Mouse (Mus musculus): ENCODE results near the gene Adamtsl4.
"Not testable (repeated sequence)": the region's sequence is repeated elsewhere in the genome, so short reads cannot be mapped to it uniquely, and the experiment has no call there.

The Adamtsl4 gene

DNA sequence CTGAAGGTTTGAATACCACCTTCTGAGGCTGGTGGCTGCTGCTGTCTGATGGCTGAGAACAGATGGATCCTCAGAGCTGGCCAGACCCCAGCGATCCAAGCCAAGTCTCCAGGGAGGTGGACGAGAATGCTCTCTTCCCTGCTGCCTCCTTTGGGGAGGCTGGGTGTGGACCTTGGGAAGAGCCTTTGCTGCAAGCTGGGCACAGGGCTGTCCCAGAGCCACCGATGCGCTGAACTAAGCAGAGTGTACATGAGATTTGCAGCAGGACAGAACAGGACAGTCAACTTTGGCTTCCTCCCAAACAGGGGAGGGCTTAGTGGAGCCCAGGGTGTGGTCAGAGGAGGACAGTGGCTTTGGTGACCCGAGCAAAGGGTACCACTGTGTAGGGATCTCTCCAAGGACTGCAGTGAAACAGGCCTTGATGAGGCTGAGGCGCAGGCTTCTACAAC lies 12.5 kb upstream of the Adamtsl4 start:
- DNase-seq (ENCODE audit: low read depth, low spot score) = no peak

DNA sequence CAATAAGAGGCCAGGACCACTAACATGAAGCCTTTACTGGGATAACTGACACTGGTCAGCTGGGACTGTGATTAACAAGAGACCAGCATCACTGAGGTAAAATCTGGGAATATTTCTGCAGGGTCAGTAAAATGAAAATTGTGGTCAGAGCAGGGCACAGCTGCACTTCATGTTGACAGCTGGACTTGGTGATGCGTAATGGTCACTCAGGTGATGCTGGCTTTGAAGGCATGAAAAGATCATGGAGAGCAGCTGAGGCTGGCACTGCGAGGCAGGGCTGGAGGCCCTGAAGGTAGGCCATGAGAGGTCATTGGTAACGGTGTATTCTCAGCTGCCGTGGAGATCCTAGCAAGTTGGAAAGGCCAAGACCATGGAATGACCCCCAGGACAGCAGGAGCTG lies 10.6 kb upstream of the Adamtsl4 start:
- no peak for DNase-seq (ENCODE audit: low read depth, low spot score)

DNA sequence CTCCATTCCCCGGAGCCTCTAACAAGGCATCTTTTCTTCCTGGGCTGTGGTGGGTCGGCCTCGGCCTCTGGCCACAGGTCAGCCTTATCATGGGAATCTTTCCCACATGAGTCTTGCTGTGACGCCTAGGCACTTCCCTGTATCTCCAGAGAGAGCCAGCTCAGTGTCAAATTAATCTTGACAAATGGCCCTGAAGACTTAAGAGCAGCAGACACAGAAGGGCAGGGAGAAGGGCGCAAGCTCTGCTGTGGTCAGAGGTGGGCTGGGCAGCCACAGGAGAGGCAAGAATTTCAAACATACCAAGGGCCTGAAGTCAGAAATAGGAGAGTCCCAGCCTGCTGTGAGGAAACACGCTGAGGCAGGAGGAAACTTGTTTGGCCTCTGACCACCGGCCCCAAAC lies 8.6 kb upstream of the Adamtsl4 start:
- no peak for DNase-seq (ENCODE audit: low read depth, low spot score)

DNA sequence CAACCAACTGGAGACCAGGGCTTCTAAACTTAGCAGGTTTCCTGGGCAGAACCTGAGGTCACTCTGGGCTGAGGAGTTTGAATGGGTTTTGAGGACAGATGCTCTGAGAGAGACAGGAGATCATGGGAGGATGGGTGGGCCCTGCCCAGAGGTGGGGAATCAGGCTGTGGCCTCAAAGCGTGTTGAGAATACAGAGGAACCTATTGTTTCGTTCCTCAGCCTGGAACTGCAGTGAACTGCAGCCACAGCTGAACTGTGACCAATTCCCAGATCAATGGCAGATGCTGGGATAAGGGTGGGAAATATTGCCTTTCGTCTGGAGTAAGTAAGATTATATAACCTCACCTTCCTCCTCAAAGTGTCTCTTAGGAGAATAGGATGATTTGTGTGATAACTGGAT lies 8.1 kb upstream of the Adamtsl4 start:
- no peak for DNase-seq (ENCODE audit: low read depth, low spot score)

- no peak for DNase-seq (ENCODE audit: low read depth, low spot score)
These were observed 7.3 kb upstream of the Adamtsl4 start for GRCm38 (mm10) chr3:95694808-95695703.

- DNase-seq (ENCODE audit: low read depth, low spot score) = no peak
These were observed 6.4 kb upstream of the Adamtsl4 start for GRCm38 (mm10) chr3:95693821-95694807.

DNA sequence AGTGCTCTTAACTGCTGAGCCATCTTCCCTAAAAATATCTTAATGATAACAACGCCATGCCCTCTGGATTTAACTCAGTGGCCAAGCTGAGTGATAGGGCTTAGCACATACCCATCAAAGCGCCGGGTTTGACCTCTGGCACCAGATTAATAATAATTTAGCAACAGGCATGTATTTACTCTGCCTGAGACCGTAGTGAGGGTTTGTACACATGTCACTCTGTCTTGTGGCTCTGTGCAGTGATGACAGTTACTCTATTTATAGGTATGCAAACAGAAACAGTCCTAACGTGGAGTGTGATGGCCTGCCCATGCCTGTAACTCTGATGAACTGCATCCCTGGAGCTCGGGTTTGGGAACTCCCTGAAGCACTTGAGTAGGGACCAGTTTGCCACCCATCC lies 5.0 kb upstream of the Adamtsl4 start:
- DNase-seq (ENCODE audit: low read depth, low spot score) = no peak

GRCm38 (mm10) chr3:95690552-95690951 lies 2.8 kb upstream of the Adamtsl4 start:
- not testable (repeated sequence) for DNase-seq (ENCODE audit: low read depth, low spot score)

- no peak for DNase-seq (ENCODE audit: low read depth, low spot score)
These were observed 2.2 kb upstream of the Adamtsl4 start for GRCm38 (mm10) chr3:95689940-95690339.

DNA sequence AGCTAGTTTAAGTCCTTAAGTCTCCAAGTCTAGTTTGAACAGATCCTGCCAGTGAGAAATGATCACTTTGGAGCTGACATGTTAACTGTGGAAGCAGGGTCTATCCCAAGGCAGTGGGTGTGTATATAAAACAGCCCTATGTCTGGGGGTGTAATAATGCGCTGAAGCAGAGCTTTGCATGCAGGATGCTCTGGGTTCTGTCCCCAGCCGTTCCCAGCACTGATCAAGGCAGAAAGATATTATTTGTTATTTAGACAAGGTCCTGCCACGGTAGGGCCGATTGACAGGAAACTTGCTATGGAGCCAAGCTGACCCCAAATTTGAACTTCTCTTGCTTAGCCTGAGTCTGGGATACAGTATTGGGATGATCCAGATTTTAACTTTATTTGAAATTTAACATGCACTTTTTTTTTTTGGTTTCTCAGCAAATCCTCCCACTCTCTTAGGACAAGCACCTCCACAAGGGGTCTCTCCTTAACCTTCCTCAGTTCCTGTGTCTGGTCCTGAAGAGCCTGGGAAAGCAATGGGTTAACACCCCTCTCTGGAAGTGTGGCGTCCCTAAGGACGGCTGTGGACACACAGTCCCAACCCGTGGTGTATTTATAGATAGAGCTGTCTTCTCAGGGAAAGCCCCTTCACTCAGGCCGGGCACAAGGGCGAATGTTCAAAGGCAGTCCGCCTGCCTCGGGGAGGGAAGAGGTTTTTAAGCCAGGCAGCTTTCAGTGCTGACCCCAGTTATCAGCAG lies 1.6 kb upstream of the Adamtsl4 start:
- no peak for DNase-seq (ENCODE audit: low read depth, low spot score)

GRCm38 (mm10) chr3:95687168-95687523 lies 571 bp downstream of the Adamtsl4 start:
- DNase-seq (ENCODE audit: low read depth, low spot score) = no peak

- no peak for DNase-seq (ENCODE audit: low read depth, low spot score)
These were observed 1.1 kb downstream of the Adamtsl4 start for GRCm38 (mm10) chr3:95686492-95687167.

DNA sequence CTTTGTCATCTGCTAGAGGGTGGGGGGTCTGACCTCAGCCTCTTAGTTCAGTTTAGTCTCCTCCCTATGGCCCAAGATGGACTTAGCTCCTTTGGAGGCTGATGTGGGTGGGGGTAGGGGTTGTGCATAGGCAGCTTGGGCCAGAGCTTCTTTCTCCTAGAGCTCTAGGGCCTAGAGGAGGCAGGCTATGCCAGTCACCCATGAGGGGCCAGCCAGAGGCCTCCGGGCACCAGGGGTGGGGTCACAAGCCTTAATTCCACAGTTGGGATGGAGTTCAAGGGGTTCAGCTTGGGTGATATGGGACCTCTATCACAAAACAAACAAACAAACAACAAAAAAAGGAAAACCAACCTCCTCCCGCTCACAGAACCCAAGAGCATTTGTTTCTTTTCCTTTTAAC lies 2.0 kb downstream of the Adamtsl4 start:
- DNase-seq (ENCODE audit: low read depth, low spot score) = no peak

- DNase-seq (ENCODE audit: low read depth, low spot score) = no peak
These were observed 2.4 kb downstream of the Adamtsl4 start for GRCm38 (mm10) chr3:95685301-95685700.

DNA sequence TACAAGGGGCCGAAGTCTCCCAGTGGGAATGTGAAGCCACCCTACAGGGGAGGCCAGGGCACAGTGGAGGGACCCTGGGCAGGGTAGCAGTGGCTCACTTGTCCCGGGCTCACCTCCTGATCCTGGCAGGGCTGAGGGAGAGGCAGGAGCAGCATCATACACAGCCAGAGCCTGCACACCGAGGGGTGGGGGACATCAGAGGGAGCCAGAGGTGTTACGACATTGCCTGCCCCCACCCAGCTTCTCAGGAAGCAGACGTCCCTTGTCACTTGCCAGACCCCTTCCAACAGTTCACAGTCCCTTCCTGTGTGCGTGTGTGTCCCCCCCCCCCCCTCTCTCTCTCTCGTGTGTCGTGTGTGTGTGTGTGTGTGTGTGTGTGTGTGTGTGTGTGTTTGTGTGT lies 2.9 kb downstream of the Adamtsl4 start:
- no peak for DNase-seq (ENCODE audit: low read depth, low spot score)

DNA sequence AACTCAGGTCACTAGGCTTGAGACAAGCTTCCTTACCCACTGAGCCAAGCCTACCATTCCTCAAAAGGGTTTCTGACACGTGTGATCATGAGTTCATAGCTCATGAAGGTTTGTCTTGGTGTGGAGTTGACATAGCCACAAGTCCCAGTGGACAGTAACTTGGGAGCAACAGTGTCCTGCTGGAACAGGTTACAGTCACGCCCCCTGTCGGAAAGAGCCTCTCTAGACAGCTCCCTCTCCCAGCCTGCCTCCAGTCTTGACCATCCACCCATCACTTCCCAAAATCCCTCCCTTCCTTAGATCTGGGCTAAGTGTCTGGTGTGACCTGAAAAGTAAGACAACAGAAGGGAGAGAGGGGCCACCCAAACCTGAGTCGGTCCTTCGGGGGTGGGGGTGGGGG lies 4.8 kb downstream of the Adamtsl4 start:
- DNase-seq (ENCODE audit: low read depth, low spot score) = no peak

- DNase-seq (ENCODE audit: low read depth, low spot score) = no peak
These were observed 6.4 kb downstream of the Adamtsl4 start for GRCm38 (mm10) chr3:95681365-95681764.

DNA sequence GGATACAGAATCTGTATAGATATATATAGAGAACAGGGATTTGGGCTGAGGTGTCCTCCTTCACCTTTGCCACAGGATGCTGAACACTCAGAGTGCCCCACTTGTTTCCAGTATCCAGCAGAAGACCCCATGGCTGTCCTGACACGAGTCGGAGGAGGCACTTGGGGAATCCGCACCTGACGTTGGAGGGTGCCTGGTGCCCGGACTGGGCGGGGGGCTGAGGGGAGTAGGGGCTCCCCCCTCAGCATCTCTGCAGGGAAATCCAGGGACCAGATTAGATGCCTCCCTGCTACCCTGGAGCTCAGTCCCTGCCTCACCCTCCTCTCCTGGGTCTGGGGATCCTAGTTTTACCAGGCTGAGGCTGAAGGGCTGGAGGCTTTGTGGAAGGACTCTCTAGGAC lies 7.0 kb downstream of the Adamtsl4 start:
- no peak for DNase-seq (ENCODE audit: low read depth, low spot score)

- no peak for DNase-seq (ENCODE audit: low read depth, low spot score)
These were observed 8.2 kb downstream of the Adamtsl4 start for GRCm38 (mm10) chr3:95679551-95679950.

DNA sequence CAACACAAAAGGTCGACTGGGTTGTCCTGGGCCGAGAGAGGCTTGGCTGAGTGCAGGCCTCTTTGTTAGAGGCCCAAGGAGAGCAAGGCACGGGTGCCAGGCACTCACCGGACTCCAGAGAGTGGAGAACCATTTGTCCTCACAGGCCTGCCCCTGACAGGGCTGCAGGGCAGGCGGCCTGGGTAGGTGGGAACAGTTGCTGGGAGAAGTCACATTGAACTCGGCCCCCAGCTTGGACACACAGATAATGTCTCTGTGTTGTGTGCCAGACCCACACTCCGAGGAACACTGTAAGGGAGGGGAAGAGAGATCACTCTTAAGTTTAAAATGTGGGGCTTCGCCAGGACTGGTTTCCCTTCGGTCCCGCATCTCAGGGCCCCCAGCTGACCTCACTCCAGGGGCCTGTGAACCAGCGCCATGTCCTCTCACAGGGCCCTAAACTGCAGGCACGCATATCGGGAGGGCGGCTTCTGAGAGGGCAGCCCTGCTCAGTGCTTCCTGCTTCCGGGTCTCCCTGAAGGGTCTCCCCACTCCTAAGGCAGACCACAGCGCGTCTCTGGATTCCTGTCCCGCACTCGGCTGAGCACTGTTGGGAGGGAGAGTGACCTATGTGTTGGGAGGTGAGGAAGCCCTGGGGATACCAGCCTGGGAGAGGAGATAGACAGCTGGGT lies 10.2 kb downstream of the Adamtsl4 start:
- no peak for DNase-seq (ENCODE audit: low read depth, low spot score)

All from forelimb bud, embryonic 11.5 days (tissue).